ENCODE assay signal across 9 mouse cellular contexts in genomic region chr5:149259093-149259492, GRCm38 (mm10). TPM values are rescaled to one million over a fixed set of nuclear protein-coding genes. Genes with fewer than 3 reads are reported as not detected.
DNase-seq lines count a peak whose midpoint lies in the region; ATAC-seq lines count a peak whose summit lies in the region.
"Had no signal": no experiment of that assay in that cellular context is flagged by ENCODE, and none has a peak within 500 bp of the region (broad histone marks: within the 10 kb centered on the region; RNA-seq: fewer than 3 reads in every experiment).

No protein-coding gene starts in this region.

- WGBS in heart, embryonic 14.5 days: 43% methylated on average over 16 of the region's 16 CpGs
- WGBS in hindbrain, embryonic 16.5 days: 15% methylated on average over 16 of the region's 16 CpGs
- 18% methylated on average over 16 of the region's 16 CpGs for WGBS in neural tube, embryonic 12.5 days

- ATAC-seq in heart, embryonic 14.5 days (ENCODE audit: insufficient number of reproducible peaks, insufficient read depth, low FRiP score, low read depth): no peak
- peak; percentile 70 for ATAC-seq in hindbrain, embryonic 16.5 days
- peak; percentile 79 for ATAC-seq in neural tube, embryonic 12.5 days (ENCODE audit: low FRiP score, low read depth)

- no peak for DNase-seq in heart, adult 8-10 months (ENCODE audit: low spot score)
- peak; percentile 42 for DNase-seq in embryo, embryonic 9.5 days (ENCODE audit: extremely low spot score)
- DNase-seq in spleen, adult 12 weeks (ENCODE audit: low spot score): no peak
- DNase-seq in adrenal gland, adult 18-20 months (ENCODE audit: low spot score in 2 of 2): no peak
- no peak for DNase-seq in spleen, postnatal 14 days (ENCODE audit: low spot score in 2 of 2)
- DNase-seq: liver, embryonic 13.5 days had no signal

- H3K36me3 ChIP-seq in heart, embryonic 14.5 days (ENCODE audit: control insufficient read depth, insufficient read depth, low read length): no peaks in the 10 kb centered on the region
- no peaks in the 10 kb centered on the region for H3K36me3 ChIP-seq in hindbrain, embryonic 16.5 days (ENCODE audit: control insufficient read depth, insufficient read depth, low read length)
- no peaks in the 10 kb centered on the region for H3K36me3 ChIP-seq in neural tube, embryonic 12.5 days
- H3K36me3 ChIP-seq: liver, embryonic 13.5 days had no signal

- no peaks in the 10 kb centered on the region for H3K9me3 ChIP-seq in heart, embryonic 14.5 days (ENCODE audit: control insufficient read depth, low read length)
- no peaks in the 10 kb centered on the region for H3K9me3 ChIP-seq in hindbrain, embryonic 16.5 days (ENCODE audit: control insufficient read depth, low read length)
- no peaks in the 10 kb centered on the region for H3K9me3 ChIP-seq in neural tube, embryonic 12.5 days

- 0 out of 2 replicates have a peak overlapping the region, but pooled peaks have one; percentile 29 for H3K4me2 ChIP-seq in heart, embryonic 14.5 days (ENCODE audit: low read length)
- H3K4me2 ChIP-seq in hindbrain, embryonic 16.5 days (ENCODE audit: low read length): peak overlapping the region; percentile 34
- peak overlapping the region; percentile 46 for H3K4me2 ChIP-seq in neural tube, embryonic 12.5 days (replicated peaks)
- H3K4me2 ChIP-seq: liver, embryonic 13.5 days had no signal

- peaks cover 0 to 3% of the 10 kb centered on the region in 2 experiments; a peak in 2 of 4 replicates for H3K4me1 ChIP-seq in heart, embryonic 14.5 days (ENCODE audit: control insufficient read depth in 2 of 2, insufficient read depth in 2 of 2, low read length in 2 of 2)
- peaks cover 12% of the 10 kb centered on the region for H3K4me1 ChIP-seq in hindbrain, embryonic 16.5 days (ENCODE audit: control insufficient read depth, insufficient read depth, low read depth, low read length)
- H3K4me1 ChIP-seq in neural tube, embryonic 12.5 days: peaks cover 27% of the 10 kb centered on the region
- H3K4me1 ChIP-seq: liver, embryonic 13.5 days had no signal

- H3K27ac ChIP-seq in heart, embryonic 14.5 days (replicated peaks in 1 of 2; ENCODE audit: control insufficient read depth in 1 of 2, insufficient read depth in 1 of 2, low read depth in 2 of 2, low read length in 2 of 2): no peak overlapping the region
- peak overlapping the region; percentile 40; the same call in 1 of the 2 replicates for H3K27ac ChIP-seq in hindbrain, embryonic 16.5 days (ENCODE audit: low read depth, low read length)
- peak overlapping the region; percentile 81 for H3K27ac ChIP-seq in neural tube, embryonic 12.5 days
- H3K27ac ChIP-seq: liver, embryonic 13.5 days had no signal

- H3K9ac ChIP-seq in heart, embryonic 14.5 days (ENCODE audit: low read length): peak overlapping the region; percentile 16; the same call in 1 of the 2 replicates
- H3K9ac ChIP-seq in hindbrain, embryonic 16.5 days (ENCODE audit: low read depth, low read length): peak overlapping the region; percentile 38
- H3K9ac ChIP-seq in neural tube, embryonic 12.5 days: no peak overlapping the region
- H3K9ac ChIP-seq: liver, embryonic 13.5 days had no signal

- H3K4me3 ChIP-seq in heart, embryonic 14.5 days (ENCODE audit: control insufficient read depth in 1 of 2, insufficient read depth in 1 of 2, low read depth in 1 of 2, low read length in 2 of 2): no peak overlapping the region
- H3K4me3 ChIP-seq in hindbrain, embryonic 16.5 days (ENCODE audit: low read length): no peak overlapping the region
- no peak overlapping the region for H3K4me3 ChIP-seq in neural tube, embryonic 12.5 days
- H3K4me3 ChIP-seq: liver, embryonic 13.5 days had no signal

- no peaks in the 10 kb centered on the region for H3K27me3 ChIP-seq in heart, embryonic 14.5 days (ENCODE audit: control insufficient read depth, insufficient read depth, low read length)
- H3K27me3 ChIP-seq in hindbrain, embryonic 16.5 days (replicated peaks; ENCODE audit: control insufficient read depth, insufficient read depth, low read length): no peaks in the 10 kb centered on the region
- H3K27me3 ChIP-seq in neural tube, embryonic 12.5 days (replicated peaks): no peaks in the 10 kb centered on the region
- H3K27me3 ChIP-seq: liver, embryonic 13.5 days had no signal

RNA-seq across cellular contexts. Expression of gene Alox5ap, which starts 5.5 kb away (rescaled TPM):
- 7.2 and 9.2 TPM in 2 replicates for polyA plus RNA-seq in heart, embryonic 14.5 days (2014; fragmentation: Nextera tagmentation; extraction: Ambion mirVana)
- 10 to 100 TPM in 3 of 4 experiments, 1 to 10 TPM in 1; 7.2 to 27.9 (median 12.8) TPM for total RNA-seq in heart, adult 8-10 months (2022)
- 10.1 and 13.3 TPM in 2 replicates for polyA plus RNA-seq in hindbrain, embryonic 16.5 days (2015; fragmentation: Nextera tagmentation; extraction: Ambion mirVana)
- polyA plus RNA-seq in neural tube, embryonic 12.5 days (2016; fragmentation: Nextera tagmentation; extraction: Ambion mirVana): 6.5 and 8.0 TPM in 2 replicates
- total RNA-seq in adrenal gland, adult 18-20 months (2021): 10 to 100 TPM; 22.0 to 26.3 TPM

Comparison
In these comparisons a context has a peak if more than half of its experiments do, and no peak if none do; other contexts are left out.
1. H3K27ac ChIP-seq: peak in hindbrain, embryonic 16.5 days (single experiment) and neural tube, embryonic 12.5 days (single experiment); none in heart, embryonic 14.5 days (0 of 2).
2. Peak in every context shown above with its lines, with median percentiles within 50 percentile points of each other: H3K4me2 ChIP-seq.